Mouse (Mus musculus) layer of hippocampus, postnatal 14 days (tissue): ENCODE data around the gene Epb41l3. TPM values are rescaled to one million over a fixed set of nuclear protein-coding genes. Genes with fewer than 3 reads are reported as not detected.

Experiments
- DNase-seq, 2 experiments: peaks; one replicate each; pipeline ENCODE4 v3.0.0; 2021 to 2022; ENCODE audit warnings: low spot score in 2 of 2, mixed read lengths in 1 of 2
- long read RNA-seq, 2 experiments: library from polyadenylated mRNA; stranded (forward); transcript quantifications; one replicate each; pipeline ENCODE4 v2.0.0; 2021
- total RNA-seq, 2 experiments: library from RNA; stranded (reverse); gene quantifications; 2 replicates each; pipeline ENCODE4 v1.2.3; 2021

The Epb41l3 gene
- total RNA-seq = 100 to 1,000 TPM; 136 to 169 TPM
- long read RNA-seq, experiment 1, full-length matches to known transcripts = 23 of 105 reads
- long read RNA-seq, experiment 1, partial matches to known transcripts = 14 of 105 reads
- long read RNA-seq, experiment 1, other reads (novel, unspliced or antisense) = 68 of 105 reads
- long read RNA-seq, experiment 2, full-length matches to known transcripts = 25 of 95 reads
- long read RNA-seq, experiment 2, partial matches to known transcripts = 17 of 95 reads
- long read RNA-seq, experiment 2, other reads (novel, unspliced or antisense) = 53 of 95 reads

DNA sequence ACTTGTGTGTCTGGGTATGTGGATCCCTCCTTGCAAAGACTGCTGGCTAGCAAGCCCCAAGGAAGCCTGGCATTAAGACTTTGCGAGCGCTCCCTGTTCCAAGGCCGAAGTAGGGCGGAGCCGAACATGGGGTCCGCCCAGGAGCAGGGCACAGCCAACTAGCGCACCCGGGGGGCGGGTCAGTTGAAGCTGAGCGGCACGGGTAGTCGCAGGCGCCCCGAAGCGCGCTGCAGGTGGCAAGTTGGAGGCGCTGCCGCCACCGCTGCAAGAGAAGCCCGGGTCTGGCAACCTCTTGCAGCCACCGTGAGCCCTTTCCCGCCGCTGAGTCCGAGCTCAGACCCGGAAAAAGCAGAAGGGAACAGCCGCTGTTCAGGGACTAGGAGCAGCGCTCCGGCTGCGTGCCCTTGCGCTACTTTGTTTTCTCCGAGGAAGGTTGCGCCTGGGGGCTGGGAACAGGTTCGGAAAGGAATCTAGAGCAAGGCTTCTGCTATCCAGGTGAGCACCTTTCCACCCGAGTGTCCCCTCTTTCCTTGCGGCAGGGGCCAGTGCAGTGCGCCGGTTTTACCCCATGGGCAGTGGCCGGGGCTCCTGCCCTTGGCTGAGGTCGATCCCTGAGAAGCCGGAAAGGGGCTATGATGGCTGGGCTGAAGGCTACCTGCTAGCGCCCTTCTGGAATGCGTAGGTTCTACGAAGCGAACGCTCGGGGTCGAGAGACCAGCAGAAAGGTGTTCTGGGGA is at the start of gene Epb41l3:
TSS of gene Epb41l3 (plus strand) at position 183 of the 737 bp plus-strand sequence.
- DNase-seq = peak; percentile 75 to 77

DNA sequence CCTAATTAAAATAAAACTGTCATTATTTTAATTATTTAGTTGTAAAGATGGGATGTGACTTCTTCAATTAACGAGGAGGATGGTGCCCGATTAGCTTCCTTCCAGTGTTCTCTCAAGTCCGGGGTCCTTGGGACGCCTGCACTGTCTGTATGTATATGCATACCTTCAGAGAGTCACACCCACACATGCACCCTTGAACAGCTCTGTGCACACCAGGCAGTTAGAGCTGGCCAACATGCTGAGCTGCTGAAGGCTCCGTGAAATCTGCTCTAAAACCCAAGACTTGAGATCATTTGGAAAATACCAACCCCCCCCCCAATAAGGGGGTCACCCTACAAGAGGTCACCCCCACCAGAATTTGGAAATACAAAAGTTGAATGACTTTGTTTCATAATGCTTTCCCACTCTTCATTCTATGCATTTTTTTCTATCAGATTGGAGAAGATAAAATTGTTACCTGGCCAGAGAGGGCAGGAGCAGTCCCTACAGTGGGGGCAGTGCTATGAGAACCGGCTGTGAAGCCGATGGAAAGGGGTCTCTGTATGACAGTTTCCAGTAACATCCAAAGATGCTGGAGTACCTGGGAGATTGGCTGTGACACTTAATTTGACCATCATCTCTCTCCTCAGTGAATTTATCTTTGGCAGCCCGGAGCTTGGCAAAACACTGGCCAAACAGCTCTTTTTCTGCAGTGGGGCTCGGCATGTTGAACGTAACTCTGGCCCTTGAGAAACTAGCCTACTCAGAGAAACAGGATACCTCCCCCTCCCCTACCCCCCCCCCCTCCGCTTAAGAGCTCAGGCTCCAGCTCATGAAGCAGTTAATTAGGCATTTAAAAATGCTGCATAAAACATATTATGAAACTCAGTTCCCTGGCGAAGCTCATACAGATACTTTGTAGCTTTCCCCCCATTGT is 36.5 kb upstream of the Epb41l3 start:
- DNase-seq = no peak

GRCm38 (mm10) chr17:69041516-69041915 is 34.0 kb upstream of the Epb41l3 start:
- peak in 1 of 2 experiments; percentile 6 for DNase-seq

GRCm38 (mm10) chr17:69048826-69049225 is 26.7 kb upstream of the Epb41l3 start:
- no peak for DNase-seq

- DNase-seq = no peak
Observed at GRCm38 (mm10) chr17:69054029-69054428, 21.5 kb upstream of the Epb41l3 start.

- DNase-seq = no peak
Observed at GRCm38 (mm10) chr17:69059760-69060159, 15.7 kb upstream of the Epb41l3 start.

GRCm38 (mm10) chr17:69060388-69060787 is 15.1 kb upstream of the Epb41l3 start:
- no peak for DNase-seq

DNA sequence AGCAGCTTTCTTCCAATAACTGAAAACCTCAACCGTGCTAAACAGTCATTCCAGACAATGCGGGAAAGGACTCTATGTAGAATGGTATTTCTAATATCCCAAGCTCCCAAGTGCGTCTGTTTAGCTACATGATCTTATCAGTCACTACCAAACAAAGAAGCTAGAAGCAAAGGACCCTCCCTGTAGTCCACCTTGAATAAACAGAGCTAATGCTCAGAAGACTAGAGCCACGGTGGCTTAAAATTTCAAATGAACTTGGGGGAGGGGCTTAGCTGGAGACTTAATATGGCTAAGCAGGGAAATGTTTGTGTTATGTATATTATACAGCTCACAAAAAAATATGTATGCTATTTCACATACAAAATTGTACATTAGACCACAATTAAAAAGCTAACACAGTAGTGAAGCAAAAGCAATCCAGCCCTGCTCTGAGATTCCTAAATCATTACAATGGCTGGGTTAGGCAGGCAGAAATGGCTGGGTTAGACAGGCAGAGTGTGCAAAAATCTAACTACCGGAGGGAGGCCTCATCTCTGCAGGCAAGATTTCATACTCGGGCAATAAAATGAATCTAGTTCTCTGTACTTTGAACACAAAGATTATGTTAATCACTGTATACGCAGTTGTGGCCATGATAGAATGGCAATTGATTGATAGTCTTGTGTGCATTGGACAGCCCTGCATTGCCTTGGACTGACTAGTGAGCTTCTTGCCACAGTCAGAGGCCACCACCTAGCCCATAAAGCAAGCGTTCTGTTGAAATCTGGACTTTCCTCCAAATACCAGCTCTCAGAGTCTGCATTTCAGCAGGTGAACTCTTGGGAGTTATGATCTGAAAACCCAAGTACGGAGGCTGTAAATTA is 13.4 kb upstream of the Epb41l3 start:
- no peak for DNase-seq

- no peak for DNase-seq
Observed at GRCm38 (mm10) chr17:69067937-69068739, 7.3 kb upstream of the Epb41l3 start.

DNA sequence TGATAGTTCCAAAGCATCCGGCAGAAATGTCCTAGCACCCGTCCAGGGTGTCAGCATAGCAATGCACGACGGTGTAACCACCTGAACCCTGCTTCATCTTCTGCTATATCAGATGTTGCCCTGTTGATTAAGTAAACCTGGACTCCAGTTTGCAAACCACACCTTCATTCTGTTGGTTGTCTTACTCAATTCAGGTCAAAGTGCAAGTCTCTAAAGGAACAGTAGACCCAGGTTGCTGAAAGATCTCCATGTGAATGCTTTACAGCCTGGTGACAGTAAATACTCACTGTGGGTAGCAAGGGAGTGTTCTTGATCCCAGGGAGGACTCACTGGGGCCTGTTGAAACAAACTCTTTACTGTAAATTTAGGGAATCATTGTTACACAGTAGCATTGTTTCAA is 1.4 kb upstream of the Epb41l3 start:
- no peak for DNase-seq

DNA sequence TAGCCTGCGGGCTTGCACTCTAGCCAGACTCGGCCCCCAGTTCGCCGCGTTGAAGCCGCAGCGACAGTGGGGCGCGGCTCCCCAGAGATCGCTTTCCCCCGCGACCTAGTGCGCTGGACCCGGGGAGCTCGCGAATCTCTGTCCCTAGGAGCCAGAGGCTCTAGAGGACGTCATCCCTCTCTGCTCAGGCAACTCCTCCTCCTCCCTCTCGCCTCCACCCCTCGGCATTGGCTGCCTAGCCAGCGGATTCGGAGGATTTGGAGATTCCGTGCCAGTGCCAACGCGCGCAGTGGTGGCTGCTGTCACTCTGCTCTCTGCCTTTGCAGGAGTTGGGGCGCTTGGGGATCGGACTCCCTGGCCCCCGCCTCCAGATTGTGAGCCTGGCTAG is 749 bp downstream of the Epb41l3 start:
- DNase-seq = peak; percentile 44 to 56

DNA sequence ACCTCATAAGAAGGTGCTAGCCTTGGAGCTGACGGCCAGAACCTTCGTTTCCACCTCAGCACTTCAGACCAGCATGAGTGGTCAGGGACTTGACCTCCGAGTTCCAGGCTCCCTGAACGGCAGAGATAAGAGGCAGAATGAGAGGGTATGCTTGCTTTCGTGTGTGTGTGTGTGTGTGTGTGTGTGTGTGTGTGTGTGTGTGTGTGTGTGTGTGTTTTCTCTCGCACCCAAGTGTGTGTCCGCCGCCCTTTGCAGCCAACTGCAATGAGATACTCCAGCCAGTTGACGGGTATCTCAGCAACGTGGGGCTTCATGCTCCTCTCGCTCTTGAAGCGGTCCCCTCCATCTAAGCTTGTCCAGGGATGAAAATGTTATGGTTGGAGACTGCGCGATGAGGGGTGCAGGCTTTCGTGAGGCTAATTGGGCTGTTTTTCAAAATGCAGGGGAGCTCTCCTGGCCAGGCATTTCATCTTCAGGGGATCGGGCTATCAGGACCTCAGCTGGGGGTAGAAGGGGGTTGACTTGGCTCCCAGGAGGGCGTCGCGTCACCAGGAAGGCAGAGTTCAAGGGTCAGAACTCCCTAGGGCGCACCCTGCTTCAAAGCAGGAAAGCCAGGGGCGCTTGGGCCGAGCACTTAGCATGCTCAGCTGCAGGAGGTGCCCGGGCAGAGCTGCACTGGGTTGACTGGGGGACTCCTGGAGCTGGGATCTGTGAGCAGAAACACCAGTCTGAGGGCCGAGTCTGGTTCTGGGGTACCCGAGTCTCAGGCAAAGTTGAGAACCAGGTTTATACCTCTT is 1.5 kb downstream of the Epb41l3 start:
- peak in 1 of 2 experiments; percentile 3 for DNase-seq

- no peak for DNase-seq
Observed at GRCm38 (mm10) chr17:69077544-69077920, 2.0 kb downstream of the Epb41l3 start.

GRCm38 (mm10) chr17:69082316-69082715 is 6.8 kb downstream of the Epb41l3 start:
- DNase-seq = no peak

DNA sequence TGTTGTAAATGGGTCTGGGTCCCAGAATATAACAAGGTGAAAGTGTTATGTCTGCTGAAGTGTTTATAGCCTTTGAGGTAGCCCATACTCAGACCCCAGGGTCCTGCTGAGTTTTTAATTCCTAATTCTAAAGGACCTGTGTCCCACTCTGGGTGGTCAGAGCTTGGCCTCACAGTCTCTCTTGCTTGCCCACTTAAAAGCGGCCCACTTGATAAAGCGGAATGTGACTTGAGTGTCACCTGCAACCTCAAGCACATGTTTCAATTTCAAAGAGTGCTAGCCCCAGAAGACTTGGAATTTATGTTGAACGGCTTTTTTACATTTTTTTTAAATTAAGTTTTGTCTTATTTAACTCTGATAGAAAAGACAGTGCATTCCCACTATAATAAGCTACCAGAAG is 16.1 kb downstream of the Epb41l3 start:
- DNase-seq = no peak

DNA sequence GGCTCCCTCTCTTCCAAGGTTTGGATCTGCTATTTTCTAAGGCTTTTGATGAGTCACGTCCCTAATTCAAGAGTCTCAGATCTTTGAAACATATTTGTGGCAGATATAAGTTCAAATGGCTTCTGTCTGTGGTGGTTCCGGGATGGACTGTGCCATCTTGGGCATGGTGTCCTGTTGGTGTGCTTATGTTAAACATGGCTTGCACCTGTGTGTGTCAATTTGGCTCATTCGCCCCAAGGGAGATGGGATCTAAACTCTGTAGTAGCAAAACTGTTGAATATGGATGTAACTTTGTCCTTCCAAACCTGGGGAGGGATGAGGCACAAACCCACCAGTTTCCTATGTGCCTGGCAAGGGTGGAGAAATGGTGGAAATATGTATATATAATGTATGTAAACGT is 21.6 kb downstream of the Epb41l3 start:
- no peak for DNase-seq

- no peak for DNase-seq
Observed at GRCm38 (mm10) chr17:69097955-69098354, 22.5 kb downstream of the Epb41l3 start.

DNA sequence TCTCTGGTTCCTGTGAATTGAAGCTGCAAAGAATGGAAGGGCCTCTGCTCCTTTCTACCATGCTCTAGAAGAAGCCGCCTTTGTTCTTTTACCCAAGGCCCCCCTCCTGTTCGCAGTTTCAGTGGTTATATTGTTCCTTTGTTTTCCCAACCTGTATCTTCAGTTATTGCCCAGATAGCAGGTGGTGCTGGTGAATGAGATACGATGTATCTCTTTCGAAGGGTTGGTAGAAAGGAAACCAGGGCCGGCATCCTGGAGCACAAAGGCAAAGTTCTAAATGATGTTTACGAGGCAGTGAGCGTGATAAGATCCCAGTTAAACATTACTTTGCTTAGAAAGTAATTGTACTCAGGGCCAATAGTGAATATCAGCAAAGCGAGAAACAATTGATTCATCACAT is 27.8 kb downstream of the Epb41l3 start:
- DNase-seq = no peak
